9 mouse cellular contexts compared by ENCODE assay signal in the genomic region with DNA sequence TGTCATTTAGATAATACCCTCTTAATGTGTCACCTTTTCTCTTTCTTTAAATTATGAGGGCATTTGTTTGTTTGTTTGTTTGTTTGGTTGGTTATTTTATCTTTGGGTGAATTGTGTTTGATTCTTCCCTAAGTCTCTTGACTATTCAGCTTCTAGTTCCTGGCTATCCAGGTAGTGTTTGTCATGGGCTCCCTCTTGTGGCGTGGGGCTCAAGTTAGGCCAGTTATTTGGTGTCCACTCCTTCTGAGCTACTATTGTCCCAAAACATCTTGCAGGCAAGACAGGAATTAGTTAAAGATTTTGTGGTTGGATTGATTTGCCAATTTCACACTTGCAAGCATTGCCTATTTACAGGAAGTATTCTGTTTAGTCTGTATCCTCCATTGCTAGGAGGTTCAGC.
DNase-seq lines count a peak whose midpoint lies in the region; ATAC-seq and TF ChIP-seq lines count a peak whose summit lies in the region.
"Had no signal": no experiment of that assay in that cellular context is flagged by ENCODE, and none has a peak within 500 bp of the region (broad histone marks: within the 10 kb centered on the region; RNA-seq: fewer than 3 reads in every experiment).

No protein-coding gene starts in this region.

- WGBS in heart, adult 2 months: 42% methylated on average over 1 of the region's 1 CpGs
- 45% methylated on average over 1 of the region's 1 CpGs for WGBS in heart, embryonic 11.5 days (ENCODE audit: insufficient replicate concordance)

- no peak for TF ChIP-seq EP300 in heart, adult 2 months (IDR thresholded peaks at IDR 0.05; ENCODE audit: insufficient read depth, low read depth, low read length)

- H3K9ac ChIP-seq in heart, adult 2 months (ENCODE audit: low read depth, low read length): no peak overlapping the region
- no peak overlapping the region for H3K9ac ChIP-seq in heart, embryonic 11.5 days (ENCODE audit: low read depth, low read length)

- ATAC-seq in heart, embryonic 11.5 days (replicated peaks; ENCODE audit: insufficient number of reproducible peaks, low FRiP score, low TSS enrichment): no peak
- ATAC-seq in monocyte, adult 5-6 weeks (replicated peaks; ENCODE audit: insufficient number of reproducible peaks, low FRiP score, low TSS enrichment, poor library complexity, severe bottlenecking): no peak
- no peak for ATAC-seq in inflammation-experienced regulatory T-cells, adult 6 months

- no peak for TF ChIP-seq POLR2A in heart, adult 2 months (IDR thresholded peaks at IDR 0.05; ENCODE audit: insufficient read depth, low read depth, low read length)

- H3K9me3 ChIP-seq in heart, embryonic 11.5 days (replicated peaks; ENCODE audit: control insufficient read depth, low read length): no peaks in the 10 kb centered on the region

- no peaks in the 10 kb centered on the region for H3K27me3 ChIP-seq in heart, adult 2 months (ENCODE audit: control insufficient read depth, insufficient read depth, low read length)
- no peaks in the 10 kb centered on the region for H3K27me3 ChIP-seq in heart, embryonic 11.5 days (ENCODE audit: control insufficient read depth, insufficient read depth, low read length)

- DNase-seq in heart, adult 2 months: peak in 1 of 2 experiments; percentile 20
- peak; percentile 54 for DNase-seq in testis, postnatal 10 days (ENCODE audit: low spot score)
- DNase-seq in testis, postnatal 14 days (ENCODE audit: low spot score): no peak
- DNase-seq in frontal cortex, postnatal 36 days (ENCODE audit: low spot score in 2 of 2): peak; percentile 32 to 60
- peak; percentile 4 for DNase-seq in mesoderm, embryonic 11.5 days (ENCODE audit: low read depth, low spot score)

- peak; percentile 53 for TF ChIP-seq CTCF in heart, adult 2 months (IDR thresholded peaks at IDR 0.05)

- H3K27ac ChIP-seq in heart, adult 2 months: no peak overlapping the region
- H3K27ac ChIP-seq in heart, embryonic 11.5 days (ENCODE audit: low read depth, low read length): no peak overlapping the region
- H3K27ac ChIP-seq: macrophage had no signal

- no peaks in the 10 kb centered on the region for H3K36me3 ChIP-seq in heart, adult 2 months (ENCODE audit: control insufficient read depth, insufficient read depth, low read length)
- no peaks in the 10 kb centered on the region for H3K36me3 ChIP-seq in heart, embryonic 11.5 days (ENCODE audit: control insufficient read depth, insufficient read depth, low read length)

- no peaks in the 10 kb centered on the region for H3K4me1 ChIP-seq in heart, adult 2 months (ENCODE audit: control insufficient read depth, insufficient read depth, low read length)
- H3K4me1 ChIP-seq in heart, embryonic 11.5 days (ENCODE audit: control insufficient read depth, insufficient read depth, low read length): no peaks in the 10 kb centered on the region

- no peak overlapping the region for H3K4me2 ChIP-seq in heart, embryonic 11.5 days

- no peak overlapping the region for H3K4me3 ChIP-seq in heart, adult 2 months
- no peak overlapping the region for H3K4me3 ChIP-seq in heart, embryonic 11.5 days (ENCODE audit: low read depth, low read length)

- no peaks in the 10 kb centered on the region for H3K79me2 ChIP-seq in heart, adult 2 months (replicated peaks; ENCODE audit: control insufficient read depth, insufficient read depth, low read length)

- intact Hi-C loops in heart, adult 2 months (cut with DNase I): loop anchor here (5.0 kb wide), 2 partner anchors 534 to 749 kb away; no protein-coding TSS in a partner anchor
